Mouse (Mus musculus) frontal cortex, postnatal 25 days (tissue): ENCODE results near the gene Wdcp.
A peak's percentile ranks its signal among the peaks of the same experiment; 100 is the strongest.
"Not testable (repeated sequence)": the region's sequence is repeated elsewhere in the genome, so short reads cannot be mapped to it uniquely, and the experiment has no call there.

Experiments
- DNase-seq, 2 experiments: peaks; one replicate each; pipeline ENCODE4 v3.0.0; 2022; ENCODE audit warnings: low spot score in 2 of 2

Gene Wdcp

DNA sequence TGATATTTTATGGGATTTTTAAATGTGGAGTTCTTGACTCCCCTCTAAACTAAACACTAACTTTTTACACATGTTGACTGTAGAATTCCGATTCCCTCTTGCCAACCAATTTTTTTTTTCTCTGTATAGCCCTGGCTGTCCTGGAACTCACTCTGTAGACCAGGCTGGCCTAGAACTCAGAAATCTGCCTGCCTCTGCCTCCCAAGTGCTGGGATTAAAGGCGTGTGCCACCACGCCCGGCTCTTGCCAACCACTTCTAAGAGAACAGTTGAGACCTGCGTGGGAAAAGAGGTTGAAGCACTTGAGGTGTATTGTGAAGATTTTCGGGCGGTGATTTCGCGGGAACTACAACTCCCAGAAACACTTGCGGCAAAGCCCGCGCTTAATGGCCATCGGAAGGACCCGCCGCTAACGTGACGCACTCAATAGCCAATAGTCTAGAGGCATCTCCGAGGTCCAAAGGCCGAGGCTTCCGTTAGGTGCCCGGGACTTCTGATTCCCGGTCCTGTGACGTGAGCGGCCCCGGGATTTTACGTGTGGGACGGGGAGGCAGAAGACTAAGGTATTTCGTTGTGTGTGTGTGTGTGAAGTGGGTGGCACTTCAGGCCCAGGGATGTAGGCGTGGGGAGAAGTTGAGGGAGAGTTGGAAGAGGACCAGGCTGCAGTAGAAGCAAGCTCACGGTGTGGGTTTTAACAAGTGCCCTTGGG lies at the start of gene Wdcp:
Gene Wdcp (plus strand): TSS at position 414 of the 708 bp plus-strand sequence.
- peak; percentile 74 to 80 for DNase-seq

DNA sequence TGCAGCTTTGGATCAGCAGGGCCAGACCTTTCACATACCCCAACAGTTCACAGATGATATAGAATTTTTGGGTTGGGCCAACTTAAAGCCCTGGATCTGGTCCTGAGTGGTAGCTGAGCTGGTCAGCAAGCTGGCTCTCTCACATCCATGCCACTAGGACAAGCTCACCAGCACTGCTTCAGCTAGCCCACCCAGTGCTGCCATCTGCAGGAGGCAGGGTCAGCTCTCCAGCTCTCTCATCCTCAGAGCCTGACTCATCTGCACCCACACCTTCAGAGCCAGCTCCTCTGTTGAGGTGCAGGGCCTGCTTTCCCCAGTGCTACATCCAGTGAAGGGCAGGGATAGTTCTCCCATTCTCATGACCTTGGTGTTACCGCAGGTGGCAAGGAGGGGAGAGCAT lies 49.4 kb upstream of the Wdcp start:
- DNase-seq: peak in 1 of 2 experiments; percentile 9

- not testable (repeated sequence) for DNase-seq
Observed at GRCm38 (mm10) chr12:4797471-4797870, 45.6 kb upstream of the Wdcp start.

- DNase-seq: no peak
Observed at GRCm38 (mm10) chr12:4811036-4811435, 32.1 kb upstream of the Wdcp start.

GRCm38 (mm10) chr12:4811705-4812104 lies 31.4 kb upstream of the Wdcp start:
- DNase-seq: no peak

DNA sequence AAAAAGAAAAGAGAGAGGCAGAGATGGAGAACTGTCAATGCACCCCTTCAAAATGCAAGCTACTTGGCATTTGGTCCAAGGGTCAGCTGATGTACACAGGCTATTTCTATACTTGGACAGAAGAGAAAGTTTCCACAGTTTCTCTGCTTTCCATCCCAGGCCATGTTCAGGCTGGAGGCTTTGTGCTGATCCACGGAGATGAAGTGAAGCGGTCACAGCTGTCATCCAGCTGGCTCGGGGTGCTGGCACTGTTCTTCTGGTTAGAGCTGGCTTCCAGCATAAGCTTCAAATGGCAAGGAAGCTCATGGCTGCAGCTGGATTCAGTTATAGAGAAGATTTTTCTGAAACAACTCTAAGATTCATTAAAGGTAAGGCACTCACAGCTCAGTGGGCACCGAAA lies 29.5 kb upstream of the Wdcp start:
- no peak for DNase-seq

GRCm38 (mm10) chr12:4816680-4817360 lies 26.3 kb upstream of the Wdcp start:
- no peak for DNase-seq

GRCm38 (mm10) chr12:4817361-4818101 lies 25.6 kb upstream of the Wdcp start, which contains the start of gene Sf3b6:
Gene Sf3b6 (plus strand): TSS chr12:4817544.
- DNase-seq: peak; percentile 89 to 94

DNA sequence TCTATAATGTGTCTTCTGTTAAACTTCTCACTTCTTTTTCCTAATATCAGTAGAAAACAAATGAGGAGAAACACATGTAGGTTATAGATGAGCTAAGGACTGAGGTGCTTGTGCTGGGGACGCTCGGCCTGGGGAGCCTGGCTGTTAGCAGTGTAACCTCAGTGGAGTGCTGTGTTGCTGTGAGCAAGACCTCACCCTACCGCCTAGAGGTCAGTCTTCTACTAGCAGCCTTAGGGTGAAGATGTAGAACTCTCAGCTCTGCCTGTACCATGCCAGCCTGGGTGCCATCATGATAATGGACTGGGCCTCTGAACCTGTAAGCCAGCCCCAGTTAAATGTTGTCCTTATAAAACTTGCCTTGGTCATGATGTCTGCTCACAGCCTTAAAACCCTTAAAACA lies 15.8 kb upstream of the Wdcp start:
- DNase-seq: no peak

DNA sequence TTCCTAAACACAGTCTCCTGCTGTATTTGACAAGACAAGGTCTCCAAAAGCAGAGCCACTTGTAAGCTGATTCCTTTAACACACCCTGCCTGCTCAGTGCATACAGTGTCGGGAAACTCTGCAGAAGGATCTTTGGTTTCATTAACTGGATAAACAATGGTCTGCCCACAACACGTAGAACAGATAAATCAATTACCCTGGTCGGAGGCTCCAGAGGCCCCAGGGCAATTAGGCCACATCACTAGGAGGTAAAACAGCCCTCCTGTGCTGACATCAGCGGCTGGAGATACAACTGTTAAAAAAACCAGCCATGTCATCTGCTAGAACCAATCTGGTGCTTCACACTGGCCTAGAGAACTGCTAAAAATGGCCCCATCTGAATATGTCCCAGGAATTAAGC lies 6.1 kb upstream of the Wdcp start:
- DNase-seq: no peak

DNA sequence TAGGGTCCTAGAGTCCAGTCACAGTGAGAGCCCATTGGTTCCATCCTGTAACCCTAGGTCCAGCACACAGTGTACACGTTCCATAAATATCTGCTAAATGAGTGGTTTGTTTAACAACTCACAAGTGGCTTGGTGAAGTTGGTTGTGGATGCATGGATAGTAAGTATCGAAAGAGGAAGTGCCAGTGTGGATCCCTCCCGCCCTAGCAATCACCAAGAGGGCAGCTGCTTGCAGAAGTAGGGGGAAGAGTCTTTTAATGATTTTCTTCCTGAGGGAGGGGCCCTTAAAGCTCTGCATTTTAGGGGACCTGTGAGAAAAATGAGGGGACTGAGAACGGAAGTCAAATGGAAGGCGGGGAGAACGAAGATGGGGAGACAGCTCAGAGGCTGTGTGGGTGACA lies 3.1 kb upstream of the Wdcp start:
- DNase-seq: no peak

- no peak for DNase-seq
Observed at GRCm38 (mm10) chr12:4840741-4841140, 2.4 kb upstream of the Wdcp start.

GRCm38 (mm10) chr12:4841392-4841887 lies 1.7 kb upstream of the Wdcp start, which contains the start of gene Fkbp1b:
Gene Fkbp1b (minus strand): TSS chr12:4841591.
- DNase-seq: no peak

DNA sequence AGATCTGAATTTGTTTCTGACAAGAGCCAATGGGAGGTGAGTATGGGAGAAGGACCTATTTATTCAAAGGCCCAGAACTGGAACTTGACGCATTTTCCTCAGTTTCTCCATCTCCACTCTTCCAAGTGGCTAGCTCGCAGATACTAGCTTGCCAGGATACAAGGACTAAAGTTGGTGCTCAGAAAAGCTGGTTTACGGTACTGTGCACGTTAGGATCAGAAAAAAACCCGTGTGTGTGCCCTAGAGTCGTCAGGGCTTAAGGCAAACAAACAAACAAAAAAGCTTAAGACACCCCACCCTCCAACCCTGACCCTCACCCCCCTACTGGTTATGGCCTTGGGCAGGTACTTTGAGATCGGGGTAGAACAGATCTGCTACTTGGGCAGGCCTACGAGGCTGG lies 647 bp upstream of the Wdcp start:
- DNase-seq: no peak

DNA sequence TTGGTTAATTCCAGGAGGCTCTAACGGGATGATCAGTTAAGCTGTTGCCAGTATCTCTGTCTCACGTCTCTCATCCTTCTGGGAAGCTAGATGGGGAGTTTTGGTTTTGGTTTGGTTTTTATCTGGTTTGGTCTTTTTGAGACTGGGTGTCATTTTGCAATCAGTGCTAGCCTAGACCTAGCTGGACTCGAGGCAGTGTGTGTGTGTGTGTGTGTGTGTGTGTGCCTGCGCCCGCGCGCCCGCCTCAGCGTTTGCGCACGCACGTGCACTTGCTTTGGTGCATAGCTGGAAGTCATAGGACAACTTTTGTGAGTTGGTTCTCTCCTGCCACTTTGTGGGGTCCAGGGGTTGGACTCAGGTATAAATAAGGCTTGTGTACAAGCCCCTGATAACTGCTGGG lies 638 bp downstream of the Wdcp start:
- DNase-seq: no peak

GRCm38 (mm10) chr12:4856160-4856559 lies 13.1 kb downstream of the Wdcp start:
- DNase-seq: no peak

GRCm38 (mm10) chr12:4856834-4857233 lies 13.7 kb downstream of the Wdcp start:
- no peak for DNase-seq

DNA sequence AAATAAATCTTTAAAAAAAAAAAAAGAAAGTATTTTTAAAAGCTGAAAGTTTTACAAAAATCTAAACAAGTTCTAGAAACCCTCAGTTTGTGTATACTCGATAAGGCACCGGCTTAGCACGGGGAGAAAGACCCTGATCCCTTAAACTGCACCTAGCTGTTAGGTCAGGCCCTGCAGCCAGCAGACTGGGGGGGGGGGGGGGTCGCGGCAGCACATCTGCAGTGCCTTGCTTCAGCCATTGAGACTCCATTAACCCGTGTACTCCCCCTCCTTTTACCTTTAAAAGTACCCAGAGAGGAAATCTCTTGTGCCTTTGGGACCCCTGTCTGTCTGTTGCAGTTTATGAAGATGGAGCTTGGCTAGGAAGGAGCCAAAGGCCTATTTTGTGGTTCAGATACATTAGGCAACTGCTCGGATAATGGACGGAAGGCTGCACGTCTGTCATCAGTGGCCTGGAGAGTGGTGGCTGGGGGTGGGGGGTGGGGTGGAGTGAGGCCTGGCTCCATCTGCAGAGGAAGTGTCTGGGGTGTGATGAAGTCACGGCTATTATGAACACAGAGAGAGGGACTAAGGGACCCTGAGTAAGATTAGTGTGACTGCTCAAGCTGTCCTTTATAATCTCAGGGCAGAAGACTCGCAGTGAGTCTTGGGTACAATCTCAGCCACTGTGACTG lies 16.3 kb downstream of the Wdcp start:
- no peak for DNase-seq

GRCm38 (mm10) chr12:4862672-4863071 lies 19.6 kb downstream of the Wdcp start:
- DNase-seq: no peak

- DNase-seq: no peak
Observed at GRCm38 (mm10) chr12:4863654-4864337, 20.7 kb downstream of the Wdcp start.

GRCm38 (mm10) chr12:4864338-4864690 lies 21.2 kb downstream of the Wdcp start:
- no peak for DNase-seq
